Mouse (Mus musculus) ES-E14 (cell line): ENCODE results near the gene Stk24. TPM values are rescaled to one million over a fixed set of nuclear protein-coding genes. Genes with fewer than 3 reads are reported as not detected.

Source experiments
- DNase-seq: peaks from one replicate; pipeline ENCODE4 v3.0.0-alpha.2; 2013; ENCODE audit warnings: low read depth, low spot score
- H3K27ac ChIP-seq: 2 replicates; pipeline ENCODE4 v1.5.1; 2012; ENCODE audit warnings: low read depth, mild to moderate bottlenecking, low read length, moderate library complexity, mixed read lengths; ENCODE audit not compliant: poor library complexity, insufficient read depth, severe bottlenecking
- H3K36me3 ChIP-seq: 2 replicates; pipeline ENCODE4 v1.6.1; 2012; ENCODE audit warnings: mild to moderate bottlenecking, low read length, moderate library complexity, mixed read lengths; ENCODE audit not compliant: control insufficient read depth, poor library complexity, insufficient read depth, severe bottlenecking
- H3K4me1 ChIP-seq, 2 experiments: fragments of 150-350 bp in 1 of 2; sonication (generic) in 1 of 2; 2 replicates each; pipeline ENCODE4 v1.6.1; 2012; ENCODE audit warnings: low read length in 2 of 2, mild to moderate bottlenecking in 1 of 2, mixed read lengths in 1 of 2; ENCODE audit not compliant: control insufficient read depth in 2 of 2, insufficient read depth in 2 of 2, poor library complexity in 1 of 2
- H3K4me3 ChIP-seq, 2 experiments: fragments of 150-350 bp in 1 of 2; sonication (generic) in 1 of 2; 2 replicates each; pipeline ENCODE4 v1.5.1; 2012; ENCODE audit warnings: low read length in 2 of 2, low read depth in 1 of 2, mild to moderate bottlenecking in 1 of 2, mixed read lengths in 1 of 2; ENCODE audit not compliant: insufficient read depth in 1 of 2, poor library complexity in 1 of 2, severe bottlenecking in 1 of 2
- H3K9ac ChIP-seq: 2 replicates; pipeline ENCODE4 v1.6.1; 2012; ENCODE audit warnings: low read depth, mild to moderate bottlenecking, low read length, mixed read lengths; ENCODE audit not compliant: poor library complexity, insufficient read depth, severe bottlenecking
- H3K9me3 ChIP-seq: fragments of 150-350 bp; sonication (generic); 2 replicates; pipeline ENCODE4 v1.6.1; 2012; ENCODE audit warnings: low read depth, mild to moderate bottlenecking, low read length; ENCODE audit not compliant: control insufficient read depth, insufficient read depth
- CHD2 ChIP-seq: IDR thresholded peaks from 2 replicates; pipeline ENCODE4 v1.6.1; 2014; ENCODE audit warnings: mild to moderate bottlenecking, low read depth, low read length, inconsistent platforms
- HCFC1 ChIP-seq: IDR thresholded peaks from 2 replicates; pipeline ENCODE4 v1.6.1; 2012; ENCODE audit warnings: low read length, inconsistent platforms, borderline replicate concordance; ENCODE audit not compliant: insufficient read depth
- MAFK ChIP-seq: IDR thresholded peaks from 2 replicates; pipeline ENCODE4 v1.6.1; 2014; ENCODE audit warnings: mild to moderate bottlenecking, low read depth, low read length, inconsistent platforms; ENCODE audit not compliant: insufficient read depth
- ZC3H11A ChIP-seq: IDR thresholded peaks from 2 replicates; pipeline ENCODE4 v1.6.1; 2012; ENCODE audit warnings: low read depth, mild to moderate bottlenecking, inconsistent platforms, low read length, borderline replicate concordance
- ZNF384 ChIP-seq: IDR thresholded peaks from 2 replicates; pipeline ENCODE4 v1.6.1; 2012; ENCODE audit warnings: low read depth, low read length, inconsistent platforms
- in situ Hi-C, 2 experiments: fragments of 600-800 bp; cut with MboI; formaldehyde crosslinking; loops; one replicate each; pipeline ENCODE4 v1.15.1; 2025; ENCODE audit warnings: low sequenced_read_pairs in 2 of 2, inconsistent platforms in 1 of 2; ENCODE audit not compliant: unreplicated experiment in 2 of 2
- total RNA-seq: library from RNA; depleted of rRNA; stranded (reverse); fragments of 300-350 nt; gene quantifications from 2 replicates; pipeline ENCODE4 v1.2.3, GENCODE M21; 2012

Stk24 gene
- total RNA-seq, 1 experiment, result 21.2 TPM

- DNase-seq, result no peak
- no peak overlapping the region for H3K4me3 ChIP-seq
- H3K9me3 ChIP-seq, result no peaks in the 10 kb centered on the region
- TF ChIP-seq MAFK, result no peak
- no peak for TF ChIP-seq CHD2
- TF ChIP-seq ZNF384, result no peak
- no peak for TF ChIP-seq ZC3H11A
- no peak for TF ChIP-seq HCFC1
- peaks cover 3 to 21% of the 10 kb centered on the region in 2 experiments; a peak in 3 of 4 replicates for H3K4me1 ChIP-seq
- H3K9ac ChIP-seq, result no peak overlapping the region
- no peak overlapping the region for H3K27ac ChIP-seq
- in situ Hi-C loops, result no loop called here
- peaks cover 2% of the 10 kb centered on the region; the same call in 1 of the 2 replicates for H3K36me3 ChIP-seq
These were observed 20.0 kb downstream of the Stk24 start for GRCm38 (mm10) chr14:121359850-121360249.

GRCm38 (mm10) chr14:121359015-121359414 lies 20.8 kb downstream of the Stk24 start:
- Histone ChIP-seq H3K9me3 (no peaks in the 10 kb centered on the region), H3K9ac (no peak overlapping the region), H3K36me3 (peaks cover 2% of the 10 kb centered on the region; the same call in 1 of the 2 replicates), H3K4me1 (peaks cover 3 to 22% of the 10 kb centered on the region in 2 experiments; a peak in 3 of 4 replicates), H3K27ac (no peak overlapping the region), H3K4me3 (no peak overlapping the region)
- no peak for DNase-seq
- TF ChIP-seq CHD2 (no peak), HCFC1 (no peak), MAFK (no peak), ZC3H11A (no peak), ZNF384 (no peak)
- in situ Hi-C loops, result no loop called here

- Histone ChIP-seq H3K36me3 (peaks cover 2% of the 10 kb centered on the region; the same call in 1 of the 2 replicates), H3K4me3 (no peak overlapping the region), H3K27ac (no peak overlapping the region), H3K9ac (no peak overlapping the region), H3K9me3 (no peaks in the 10 kb centered on the region), H3K4me1 (peaks cover 6 to 23% of the 10 kb centered on the region in 2 experiments; a peak in 3 of 4 replicates)
- DNase-seq, result no peak
- no peak for TF ChIP-seq ZNF384
- TF ChIP-seq ZC3H11A, result no peak
- TF ChIP-seq HCFC1, result no peak
- TF ChIP-seq MAFK, result no peak
- TF ChIP-seq CHD2, result no peak
- in situ Hi-C loops, result no loop called here
These were observed 21.5 kb downstream of the Stk24 start for GRCm38 (mm10) chr14:121358327-121358726.

GRCm38 (mm10) chr14:121356336-121356862 lies 23.4 kb downstream of the Stk24 start:
- no peak for DNase-seq
- in situ Hi-C loops, result no loop called here
- peaks cover 7 to 22% of the 10 kb centered on the region in 2 experiments for H3K4me1 ChIP-seq

More at GRCm38 (mm10) chr14:121356336-121356862, 23.4 kb downstream of the Stk24 start:
- TF ChIP-seq ZNF384 (no peak), HCFC1 (no peak), MAFK (no peak), CHD2 (no peak)
- Histone ChIP-seq H3K9ac (no peak overlapping the region), H3K36me3 (no peaks in the 10 kb centered on the region), H3K4me3 (no peak overlapping the region), H3K9me3 (no peaks in the 10 kb centered on the region), H3K27ac (no peak overlapping the region)
